Mouse (Mus musculus) intestine, embryonic 14.5 days (tissue): ENCODE measurements around the gene Snap91. TPM values are rescaled to one million over a fixed set of nuclear protein-coding genes. Genes with fewer than 3 reads are reported as not detected.
A peak's percentile ranks its signal among the peaks of the same experiment; 100 is the strongest.

ENCODE experiments used
- ATAC-seq: fragments of 200-750 bp; cut with Nextera tagmentation; replicated peaks from 2 replicates; pipeline ENCODE4 v1.8.0; 2017; ENCODE audit warnings: low read depth, moderate number of reproducible peaks, moderate TSS enrichment, moderate library complexity; ENCODE audit not compliant: low FRiP score, low TSS enrichment
- DNase-seq: peaks from one replicate; pipeline ENCODE4 v3.0.0-alpha.2; 2018; ENCODE audit warnings: low spot score
- H3K27ac ChIP-seq: fragments of 300-500 bp; sonication (generic); 2 replicates; pipeline ENCODE4 v1.5.1; 2014; ENCODE audit warnings: low read depth, mild to moderate bottlenecking, control low read depth
- H3K27me3 ChIP-seq: fragments of 300-500 bp; sonication (generic); replicated peaks from 2 replicates; pipeline ENCODE4 v1.6.1; 2014; ENCODE audit warnings: low read length, control low read depth; ENCODE audit not compliant: control insufficient read depth, insufficient read depth
- H3K36me3 ChIP-seq: fragments of 300-500 bp; sonication (generic); 2 replicates; pipeline ENCODE4 v1.6.1; 2014; ENCODE audit warnings: low read length, control low read depth; ENCODE audit not compliant: control insufficient read depth, insufficient read depth
- H3K4me1 ChIP-seq: fragments of 300-500 bp; sonication (generic); replicated peaks from 2 replicates; pipeline ENCODE4 v1.6.1; 2014; ENCODE audit warnings: low read length, control low read depth, mixed read lengths; ENCODE audit not compliant: control insufficient read depth, insufficient read depth
- H3K4me2 ChIP-seq: fragments of 300-500 bp; sonication (generic); 2 replicates; pipeline ENCODE4 v1.6.1; 2014; ENCODE audit warnings: low read length
- H3K4me3 ChIP-seq: fragments of 300-500 bp; sonication (generic); 2 replicates; pipeline ENCODE4 v1.5.1; 2014; ENCODE audit warnings: low read depth, low read length, control low read depth, mixed read lengths
- H3K9ac ChIP-seq: fragments of 300-500 bp; sonication (generic); 2 replicates; pipeline ENCODE4 v1.6.1; 2014; ENCODE audit warnings: mild to moderate bottlenecking, low read length
- H3K9me3 ChIP-seq: fragments of 300-500 bp; sonication (generic); 2 replicates; pipeline ENCODE4 v1.6.1; 2016; ENCODE audit warnings: low read length, control low read depth; ENCODE audit not compliant: control insufficient read depth
- WGBS: fragments of 180-500 bp; shearing (Covaris S2); extraction: QIAGEN DNeasy Blood & Tissue Kit; methylation state at CpG from one replicate; pipeline ENCODE4 v1.1.7; 2014; 5-methylcytosine and 5-hydroxymethylcytosine counted together
- polyA plus RNA-seq: library from polyadenylated mRNA; unstranded; fragments of >200 nt; fragmentation: Nextera tagmentation; extraction: Ambion mirVana; gene quantifications from 2 replicates; pipeline ENCODE4 v1.2.1, GENCODE M21; 2014

Snap91 gene
- polyA plus RNA-seq, 1 experiment from 2014 or later = 4.1 TPM

DNA sequence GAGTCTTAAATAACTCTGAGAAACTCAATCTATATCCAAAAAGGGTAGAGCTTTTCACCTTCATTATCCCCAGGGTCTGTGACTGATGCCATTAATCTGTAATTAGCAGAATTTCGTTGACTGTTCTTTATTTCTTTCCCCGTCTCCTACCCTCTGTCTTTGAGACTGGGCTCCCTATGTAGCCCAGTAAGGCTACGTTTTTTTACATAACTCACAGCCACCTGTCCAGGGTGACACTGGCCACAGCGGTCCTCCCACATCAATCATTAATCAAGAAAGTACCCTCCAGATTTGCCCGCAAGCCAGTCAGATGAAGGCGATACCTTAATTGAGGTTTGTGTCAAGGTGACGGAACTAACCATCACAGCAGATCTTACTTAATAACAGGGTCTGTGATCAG, 81.4 kb downstream of the Snap91 start:
- no peak overlapping the region for H3K4me2 ChIP-seq

DNA sequence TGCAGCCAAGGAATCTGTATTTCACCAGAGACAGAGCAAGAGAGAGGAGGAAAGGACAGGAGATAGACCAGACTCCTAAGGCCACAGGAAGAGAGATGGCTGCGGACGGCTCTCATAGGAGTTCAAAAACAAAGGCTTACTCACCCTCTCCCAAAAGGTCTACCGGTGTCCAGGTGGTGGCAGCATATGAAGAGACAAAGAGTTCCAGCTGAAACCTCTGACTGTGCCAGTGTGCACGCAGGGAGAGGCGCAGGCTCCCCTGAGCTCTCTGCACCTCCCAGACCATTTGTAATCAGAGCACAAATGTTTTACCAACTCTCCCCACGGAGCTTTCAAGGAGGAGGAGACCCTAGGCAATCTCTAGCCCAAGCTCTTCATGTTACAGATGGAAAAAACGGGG, 81.8 kb downstream of the Snap91 start:
- no peaks in the 10 kb centered on the region for H3K4me1 ChIP-seq
- no peak overlapping the region for H3K9ac ChIP-seq
- no peak overlapping the region for H3K4me2 ChIP-seq
- H3K36me3 ChIP-seq = no peaks in the 10 kb centered on the region
- H3K9me3 ChIP-seq = no peaks in the 10 kb centered on the region
- H3K27ac ChIP-seq = no peak overlapping the region
- no peak overlapping the region for H3K4me3 ChIP-seq
- no peak for ATAC-seq
- peaks cover 3% of the 10 kb centered on the region; the same call in 1 of the 2 replicates for H3K27me3 ChIP-seq
- no peak for DNase-seq
- WGBS = 37% methylated on average over 7 of the region's 7 CpGs

More for the DNA sequence above, 81.4 kb downstream of the Snap91 start:
- H3K27me3 ChIP-seq = peaks cover 3% of the 10 kb centered on the region; the same call in 1 of the 2 replicates
- 63% methylated on average over 7 of the region's 7 CpGs for WGBS
- no peaks in the 10 kb centered on the region for H3K36me3 ChIP-seq
- DNase-seq (no peak), ATAC-seq (no peak)
- no peaks in the 10 kb centered on the region for H3K4me1 ChIP-seq
- H3K4me3 ChIP-seq = no peak overlapping the region
- H3K27ac ChIP-seq = no peak overlapping the region
- H3K9me3 ChIP-seq = no peaks in the 10 kb centered on the region
- H3K9ac ChIP-seq = no peak overlapping the region

DNA sequence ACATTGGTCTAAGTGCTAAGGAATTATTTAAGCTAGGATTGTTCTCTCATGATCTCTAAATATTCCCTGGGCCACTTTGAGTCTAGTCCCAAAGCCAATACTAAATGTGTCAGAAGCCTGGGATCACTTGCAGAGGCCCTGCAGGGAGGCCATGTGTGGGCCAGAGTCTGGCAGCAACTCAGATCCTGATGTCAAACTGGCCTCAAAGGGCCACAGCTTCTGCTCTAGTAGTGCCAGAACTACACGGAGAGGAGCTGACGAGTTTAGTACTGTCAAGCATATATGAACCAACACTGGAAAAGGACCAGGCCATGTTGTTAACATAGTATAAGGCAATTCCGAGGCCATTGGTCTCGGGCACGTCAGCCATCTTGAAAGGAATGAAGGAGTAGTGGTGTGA, 82.3 kb downstream of the Snap91 start:
- DNase-seq (no peak), ATAC-seq (no peak)
- Histone ChIP-seq H3K27me3 (peaks cover 3% of the 10 kb centered on the region; the same call in 1 of the 2 replicates), H3K36me3 (no peaks in the 10 kb centered on the region), H3K27ac (no peak overlapping the region), H3K9me3 (no peaks in the 10 kb centered on the region), H3K4me1 (no peaks in the 10 kb centered on the region), H3K9ac (no peak overlapping the region), H3K4me3 (no peak overlapping the region), H3K4me2 (no peak overlapping the region)
- 85% methylated on average over 5 of the region's 5 CpGs for WGBS

DNA sequence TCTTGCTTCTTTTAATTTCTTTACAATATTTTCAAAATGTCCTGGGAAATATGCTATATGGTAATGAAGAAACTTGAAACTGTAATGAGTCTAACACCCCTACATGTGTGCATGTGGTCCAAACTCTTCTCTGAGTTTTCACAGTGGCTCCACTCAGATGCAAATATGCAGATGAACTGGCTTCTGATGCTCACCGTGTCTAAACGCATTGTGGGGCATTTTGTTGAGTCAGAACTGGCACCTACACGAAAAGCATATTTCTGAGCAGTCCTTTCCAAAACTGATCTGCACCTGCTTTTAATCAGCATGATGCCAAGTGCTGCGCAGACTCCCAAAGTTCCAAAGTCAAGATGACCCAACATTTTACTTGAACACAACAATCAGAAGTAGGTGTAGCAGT, 82.9 kb downstream of the Snap91 start:
- DNase-seq = no peak
- no peak overlapping the region for H3K9ac ChIP-seq
- 85% methylated on average over 4 of the region's 4 CpGs for WGBS
- H3K4me1 ChIP-seq = no peaks in the 10 kb centered on the region
- H3K9me3 ChIP-seq = no peaks in the 10 kb centered on the region
- H3K36me3 ChIP-seq = no peaks in the 10 kb centered on the region
- ATAC-seq = no peak
- H3K27me3 ChIP-seq = 0 out of 2 replicates have a peak, but pooled peaks cover 3% of the 10 kb centered on the region
- H3K4me2 ChIP-seq = no peak overlapping the region
- no peak overlapping the region for H3K4me3 ChIP-seq
- no peak overlapping the region for H3K27ac ChIP-seq

DNA sequence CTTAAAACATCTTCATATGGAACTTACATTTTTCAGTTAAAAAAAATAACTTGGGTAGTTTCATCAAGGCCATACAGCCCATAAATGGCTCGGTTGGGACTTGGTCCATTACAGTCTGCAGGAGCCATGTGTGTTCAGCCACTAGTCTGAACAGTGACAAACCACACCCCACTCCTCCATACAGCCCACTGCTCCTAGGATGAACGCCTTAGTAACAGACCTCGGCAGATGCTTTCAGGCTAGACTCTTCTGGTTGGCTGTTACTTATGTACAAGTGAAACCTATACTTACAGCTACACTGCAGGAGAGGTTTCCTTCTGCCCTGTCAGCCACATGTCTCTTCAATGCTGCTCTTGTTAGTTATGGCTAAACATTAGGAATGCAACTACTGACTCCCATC, 85.2 kb downstream of the Snap91 start:
- no peaks in the 10 kb centered on the region for H3K9me3 ChIP-seq
- 52% methylated on average over 3 of the region's 3 CpGs for WGBS
- DNase-seq (no peak), ATAC-seq (no peak)
- no peaks in the 10 kb centered on the region for H3K4me1 ChIP-seq
- H3K9ac ChIP-seq = no peak overlapping the region
- H3K27me3 ChIP-seq = no peaks in the 10 kb centered on the region
- H3K4me3 ChIP-seq = no peak overlapping the region
- H3K4me2 ChIP-seq = no peak overlapping the region
- no peaks in the 10 kb centered on the region for H3K36me3 ChIP-seq
- H3K27ac ChIP-seq = no peak overlapping the region

DNA sequence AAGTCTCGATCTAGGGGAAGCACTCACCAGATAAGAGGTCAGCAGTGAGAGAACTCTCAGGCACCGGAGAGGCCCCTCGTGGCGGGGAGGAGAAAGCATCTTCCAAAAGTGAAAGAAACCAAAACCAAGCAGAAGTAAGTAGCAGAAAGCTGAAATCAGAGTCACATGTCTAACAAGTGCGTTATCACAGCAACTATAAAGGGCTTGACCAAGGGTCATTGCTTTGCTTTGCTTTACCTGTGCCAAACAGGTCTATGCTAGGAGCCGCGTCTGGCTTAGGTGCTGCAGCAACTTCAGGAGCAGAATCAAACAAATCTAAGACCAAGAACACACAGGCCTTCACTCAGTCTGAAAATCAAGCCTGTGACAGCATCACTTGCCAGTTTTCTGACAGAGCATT, 88.5 kb downstream of the Snap91 start:
- Histone ChIP-seq H3K4me3 (no peak overlapping the region), H3K4me2 (no peak overlapping the region), H3K27me3 (0 out of 2 replicates have a peak, but pooled peaks cover 5% of the 10 kb centered on the region), H3K4me1 (no peaks in the 10 kb centered on the region), H3K9me3 (no peaks in the 10 kb centered on the region), H3K36me3 (no peaks in the 10 kb centered on the region), H3K27ac (no peak overlapping the region), H3K9ac (no peak overlapping the region)
- WGBS = 73% methylated on average over 7 of the region's 7 CpGs
- ATAC-seq (no peak; the same call in 1 of the 2 replicates), DNase-seq (no peak)

DNA sequence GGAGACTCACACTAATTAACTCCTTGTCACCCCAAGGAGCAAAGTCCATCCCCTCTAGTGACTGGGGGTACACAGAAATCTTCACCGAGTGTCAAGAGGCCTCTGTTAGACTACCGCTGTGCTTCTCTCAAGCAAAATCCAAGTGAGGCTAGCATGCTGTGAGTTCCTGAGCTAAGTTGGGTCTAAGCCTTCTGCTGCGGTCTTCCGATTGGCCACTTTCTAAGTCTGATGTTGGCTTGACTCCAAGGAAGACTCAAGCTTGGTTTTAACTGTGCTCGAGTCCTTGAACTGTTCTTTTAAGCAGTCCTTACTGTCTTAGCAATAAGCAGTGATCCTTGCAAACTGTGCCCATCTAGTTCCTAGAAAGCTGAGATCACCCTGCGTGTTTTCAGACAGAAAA, 91.3 kb downstream of the Snap91 start:
- ATAC-seq = no peak
- no peaks in the 10 kb centered on the region for H3K36me3 ChIP-seq

DNA sequence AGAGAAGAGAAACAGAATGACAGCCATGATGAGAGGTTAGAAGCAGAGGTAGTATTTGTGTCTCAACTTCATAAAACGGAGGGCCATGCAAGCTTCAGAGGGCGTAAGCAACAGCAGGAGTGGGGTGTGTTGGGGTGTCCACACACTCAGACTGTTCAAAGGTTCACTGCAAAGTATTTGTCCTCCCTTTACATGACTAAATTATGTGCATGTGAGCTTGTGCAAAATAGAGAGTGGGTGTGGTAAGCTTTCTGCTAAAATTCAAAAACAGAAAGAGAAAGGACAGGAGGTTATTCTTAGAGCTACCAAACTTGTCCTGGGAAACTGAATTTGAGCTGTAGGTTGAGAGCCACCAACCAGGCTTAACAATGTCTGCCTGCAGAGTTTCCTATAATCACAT, 97.6 kb downstream of the Snap91 start:
- H3K4me2 ChIP-seq = no peak overlapping the region
- H3K9me3 ChIP-seq = no peaks in the 10 kb centered on the region
- H3K4me1 ChIP-seq = no peaks in the 10 kb centered on the region
- WGBS = 78% methylated on average over 2 of the region's 2 CpGs
- H3K36me3 ChIP-seq = no peaks in the 10 kb centered on the region
- peak; percentile 48 for DNase-seq
- ATAC-seq = no peak
- 0 out of 2 replicates have a peak, but pooled peaks cover 6% of the 10 kb centered on the region for H3K27me3 ChIP-seq
- no peak overlapping the region for H3K9ac ChIP-seq
- no peak overlapping the region for H3K27ac ChIP-seq
- no peak overlapping the region for H3K4me3 ChIP-seq

More for the DNA sequence above, 91.3 kb downstream of the Snap91 start:
- Histone ChIP-seq H3K27ac (no peak overlapping the region), H3K4me1 (no peaks in the 10 kb centered on the region), H3K4me2 (no peak overlapping the region), H3K9me3 (no peaks in the 10 kb centered on the region), H3K9ac (no peak overlapping the region), H3K4me3 (no peak overlapping the region), H3K27me3 (0 out of 2 replicates have a peak, but pooled peaks cover 5% of the 10 kb centered on the region)
- no peak for DNase-seq
- WGBS = 79% methylated on average over 6 of the region's 6 CpGs

DNA sequence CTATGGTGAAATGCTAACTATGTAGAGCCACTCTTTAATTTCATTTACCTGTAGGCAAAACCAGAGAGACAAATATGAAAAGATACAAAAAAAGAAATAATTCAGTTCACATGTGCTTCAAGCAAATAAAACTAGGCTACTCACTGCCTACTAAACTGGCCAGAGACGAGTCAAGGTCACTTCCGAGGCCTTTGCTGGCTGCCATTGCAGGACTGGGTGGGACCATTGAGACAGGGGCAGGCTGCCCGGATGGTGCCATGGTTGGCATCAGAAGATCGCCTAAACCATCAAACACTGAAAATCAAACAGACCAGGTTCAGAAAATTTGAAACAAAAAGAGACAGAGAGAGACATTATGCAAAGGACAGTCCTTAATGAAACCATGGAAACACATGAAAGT, 99.0 kb downstream of the Snap91 start:
- Histone ChIP-seq H3K4me2 (no peak overlapping the region), H3K27me3 (0 out of 2 replicates have a peak, but pooled peaks cover 3% of the 10 kb centered on the region), H3K4me3 (no peak overlapping the region), H3K4me1 (no peaks in the 10 kb centered on the region), H3K36me3 (no peaks in the 10 kb centered on the region), H3K9ac (no peak overlapping the region), H3K9me3 (no peaks in the 10 kb centered on the region), H3K27ac (no peak overlapping the region)
- DNase-seq = no peak
- WGBS = 85% methylated on average over 4 of the region's 4 CpGs
- no peak for ATAC-seq
